Mouse (Mus musculus) liver, postnatal 0 days (tissue): ENCODE data around the gene Tmsb15a.
A peak's percentile ranks its signal among the peaks of the same experiment; 100 is the strongest.

Experiments used
- CTCF ChIP-seq: sonication (generic); IDR thresholded peaks from 2 replicates; pipeline ENCODE4 v1.5.1; 2016; ENCODE audit warnings: antibody characterized with exemption, low read depth
- EP300 ChIP-seq: IDR thresholded peaks from 2 replicates; pipeline ENCODE4 v1.6.1; 2016; ENCODE audit warnings: antibody characterized with exemption, low read depth, mild to moderate bottlenecking

GRCm38 (mm10) chrX:135761707-135762106, 36.6 kb upstream of the Tmsb15a start:
- TF ChIP-seq EP300 (no peak), CTCF (peak; percentile 53)
